Mouse (Mus musculus): ENCODE measurements around the gene Zfp3.

The Zfp3 gene

GRCm38 (mm10) chr11:70806697-70807096, 42.7 kb downstream of the Zfp3 start:
- in situ Hi-C loops (cut with MboI, MseI), result no loop called here

- in situ Hi-C loops (cut with MboI, MseI), result no loop called here
Observed at GRCm38 (mm10) chr11:70807630-70808029, 43.6 kb downstream of the Zfp3 start.

GRCm38 (mm10) chr11:70808101-70808500, 44.1 kb downstream of the Zfp3 start:
- in situ Hi-C loops (cut with MboI, MseI), result no loop called here

GRCm38 (mm10) chr11:70809011-70809410, 45.0 kb downstream of the Zfp3 start:
- in situ Hi-C loops (cut with MboI, MseI), result no loop called here

DNA sequence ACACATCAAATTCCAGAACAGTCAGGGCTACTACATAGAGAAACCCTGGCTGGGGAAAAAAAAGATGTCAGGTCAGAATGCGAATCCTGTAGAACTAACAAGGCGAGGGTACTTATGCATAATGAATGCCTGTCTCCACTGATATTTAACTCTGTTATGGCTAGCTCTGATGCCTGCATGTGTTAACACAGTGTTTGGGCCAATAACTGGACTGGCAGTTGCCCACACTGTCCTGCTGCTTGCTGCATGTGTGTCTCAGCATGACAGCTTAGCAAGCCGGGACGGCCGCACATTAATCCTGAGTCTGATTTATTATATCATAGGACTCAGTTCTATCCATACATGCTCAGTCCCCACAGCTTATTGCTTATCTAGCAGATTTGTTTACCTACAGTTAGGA, 47.0 kb downstream of the Zfp3 start:
- in situ Hi-C loops (cut with MboI, MseI), result loop anchor here (5.0 kb wide), 1 partner anchor 34 kb away; no protein-coding TSS in a partner anchor

DNA sequence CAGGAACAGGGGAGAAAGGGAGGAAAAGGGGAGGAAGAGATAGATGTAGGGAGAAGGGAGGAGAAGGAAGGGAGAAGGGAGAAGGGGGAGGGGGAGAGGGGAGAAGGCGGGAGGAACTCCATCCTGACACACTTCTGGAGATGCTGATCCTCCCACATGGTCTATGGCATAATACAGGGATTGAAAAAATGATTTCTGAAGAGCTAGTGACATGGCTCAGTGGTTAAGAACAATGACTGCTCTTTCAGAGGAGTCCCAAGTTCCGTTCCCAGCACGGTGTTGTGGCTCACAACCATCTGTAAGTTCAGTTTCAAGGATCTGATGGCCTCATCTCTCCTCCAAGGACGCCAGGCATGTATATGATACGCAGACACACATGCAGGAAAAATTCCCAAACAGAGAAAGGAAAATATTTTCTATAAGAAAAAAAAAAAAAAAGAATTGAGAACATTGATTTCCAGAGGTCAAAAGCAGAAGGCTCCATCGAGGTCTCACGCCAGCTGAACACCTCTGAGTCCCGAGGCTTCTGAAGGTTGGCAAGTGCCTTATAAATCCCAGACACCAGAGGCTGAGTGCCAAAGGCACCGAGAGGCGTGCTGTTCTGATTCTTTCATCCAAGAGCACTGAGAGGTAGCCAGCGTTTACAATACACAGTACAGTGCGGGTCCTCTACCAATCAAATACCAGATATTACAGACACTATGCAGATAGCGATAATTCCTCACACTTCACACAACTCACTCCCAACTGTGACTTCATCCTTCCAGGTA, 47.6 kb downstream of the Zfp3 start:
- in situ Hi-C loops (cut with MboI, MseI), result loop anchor here (5.0 kb wide), 1 partner anchor 34 kb away; no protein-coding TSS in a partner anchor

DNA sequence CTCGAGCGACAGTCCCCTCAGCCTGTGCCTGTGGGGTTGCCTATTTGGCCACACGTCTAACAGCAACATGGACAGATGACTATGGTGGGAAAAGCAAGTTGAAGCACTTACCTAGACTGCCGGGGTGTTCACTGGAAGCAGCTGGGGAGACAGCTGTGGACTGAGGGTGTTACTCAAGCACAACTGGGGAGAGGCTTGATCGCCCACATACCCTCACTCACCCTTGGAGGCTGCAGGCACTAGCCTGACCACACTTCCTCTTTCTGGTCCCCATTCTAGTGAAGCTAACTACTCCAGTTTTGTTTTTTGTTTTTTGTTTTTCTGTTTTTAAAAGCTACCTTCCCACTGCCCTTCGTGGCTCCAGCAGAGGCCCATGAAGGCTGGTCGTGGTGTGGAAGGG, 48.4 kb downstream of the Zfp3 start, which contains the start of gene Scimp:
TSS of gene Scimp (minus strand) at position 222 of the 400 bp plus-strand sequence.
- in situ Hi-C loops (cut with MboI, MseI), result loop anchor here (5.0 kb wide), 1 partner anchor 35 kb away; no protein-coding TSS in a partner anchor

- in situ Hi-C loops (cut with MboI, MseI), result no loop called here
Observed at GRCm38 (mm10) chr11:70815071-70815470, 51.1 kb downstream of the Zfp3 start.

GRCm38 (mm10) chr11:70815498-70816078, 51.6 kb downstream of the Zfp3 start:
- in situ Hi-C loops (cut with MboI, MseI), result no loop called here

- in situ Hi-C loops (cut with MboI, MseI), result no loop called here
Observed at GRCm38 (mm10) chr11:70816770-70817169, 52.8 kb downstream of the Zfp3 start.

DNA sequence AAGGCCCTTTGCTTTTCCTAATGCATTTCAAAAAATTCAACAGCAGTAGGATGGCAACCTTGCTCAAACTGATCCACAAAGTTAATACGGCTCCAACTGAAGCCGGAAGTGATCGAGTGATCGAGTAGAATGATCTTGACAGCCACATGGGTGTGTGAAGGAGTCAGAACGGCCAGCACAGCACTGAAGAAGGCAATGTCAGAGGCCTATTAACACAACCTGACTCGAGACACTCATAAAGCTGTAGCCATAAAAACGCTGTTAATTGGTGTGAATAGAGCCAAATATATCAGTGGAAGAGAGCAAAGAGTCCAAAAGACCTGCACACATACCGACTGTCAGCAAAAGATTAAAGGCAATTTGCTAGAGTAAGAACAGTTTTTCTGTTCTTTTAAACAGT, 56.1 kb downstream of the Zfp3 start:
- in situ Hi-C loops (cut with MboI, MseI), result no loop called here

DNA sequence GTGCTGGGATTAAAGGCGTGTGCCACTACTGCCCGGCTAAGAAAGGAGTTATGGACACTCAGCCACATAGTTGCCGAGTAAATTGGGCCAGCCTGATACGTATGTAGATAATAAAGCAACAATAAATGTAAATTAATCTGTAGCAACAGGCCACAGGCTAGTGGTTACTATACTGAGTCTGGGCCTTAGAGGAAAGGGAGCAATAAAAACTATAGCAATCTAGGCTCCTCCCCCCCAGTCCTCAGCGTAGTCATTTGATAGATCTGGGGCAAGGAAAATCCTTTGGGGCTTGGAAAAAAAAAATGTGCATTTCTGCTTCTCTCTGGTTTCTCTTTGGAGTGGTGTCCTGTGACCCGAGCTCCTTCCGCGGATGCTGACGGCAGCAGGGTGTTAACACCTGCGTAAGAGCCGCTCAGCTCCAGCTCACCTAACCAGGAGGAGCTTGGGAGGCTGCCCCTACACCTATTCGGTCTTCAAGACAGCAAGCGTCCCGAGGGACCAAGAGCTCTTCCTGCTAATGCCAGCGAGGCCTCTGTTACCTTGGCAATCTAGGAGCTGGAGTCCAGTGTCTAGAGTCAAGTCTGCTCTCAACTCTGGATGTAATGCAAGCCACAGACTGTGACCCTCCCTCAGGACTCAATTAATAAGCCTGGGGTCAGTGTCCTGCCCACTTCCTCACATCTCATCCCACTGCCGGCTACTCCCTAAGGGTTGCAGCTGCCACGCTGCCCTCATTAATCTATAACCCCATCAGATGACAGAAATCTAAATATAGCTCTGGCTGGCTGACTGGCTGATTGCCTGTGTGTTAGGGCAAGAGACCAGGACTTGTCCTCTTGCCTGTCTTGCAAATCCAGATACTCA, 58.0 kb downstream of the Zfp3 start:
- in situ Hi-C loops (cut with MboI, MseI), result no loop called here

Measured in regulatory T cell (primary cell).